Mouse (Mus musculus) ovary, postnatal 14 days (tissue): Measurements from ENCODE around the gene Mcm3.
A peak's percentile ranks its signal among the peaks of the same experiment; 100 is the strongest.
"Not testable (repeated sequence)": the region's sequence is repeated elsewhere in the genome, so short reads cannot be mapped to it uniquely, and the experiment has no call there.

Experiments used
- DNase-seq: peaks from one replicate; pipeline ENCODE4 v3.0.0; 2022; ENCODE audit warnings: low spot score

The Mcm3 gene

GRCm38 (mm10) chr1:20801682-20802390 is 18.3 kb downstream of the Mcm3 start:
- DNase-seq = peak; percentile 5

DNA sequence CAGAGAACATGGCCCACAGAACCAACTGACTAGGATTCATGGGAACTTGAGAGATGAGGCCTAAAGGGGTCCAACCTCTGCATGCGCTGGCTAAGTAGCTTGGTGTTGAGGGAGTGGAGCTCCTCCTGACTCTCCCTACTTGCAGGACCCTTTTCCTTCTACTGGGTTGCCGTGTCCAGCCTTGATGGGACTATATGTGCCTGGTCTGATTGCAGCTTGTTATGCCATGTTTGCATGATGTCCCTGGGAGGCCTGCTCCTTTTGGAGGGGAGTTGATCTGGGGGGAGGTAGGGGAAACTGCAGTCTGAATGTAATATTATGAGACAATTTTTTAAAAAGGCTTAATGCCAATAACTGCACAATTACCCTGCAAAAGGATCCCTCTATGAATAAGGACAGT is 18.8 kb downstream of the Mcm3 start:
- DNase-seq = no peak

GRCm38 (mm10) chr1:20795178-20795577 is 24.9 kb downstream of the Mcm3 start:
- DNase-seq = no peak

- DNase-seq = no peak
Measured at GRCm38 (mm10) chr1:20794760-20795159, 25.4 kb downstream of the Mcm3 start.

- DNase-seq = no peak
Measured at GRCm38 (mm10) chr1:20791414-20791813, 28.7 kb downstream of the Mcm3 start.

DNA sequence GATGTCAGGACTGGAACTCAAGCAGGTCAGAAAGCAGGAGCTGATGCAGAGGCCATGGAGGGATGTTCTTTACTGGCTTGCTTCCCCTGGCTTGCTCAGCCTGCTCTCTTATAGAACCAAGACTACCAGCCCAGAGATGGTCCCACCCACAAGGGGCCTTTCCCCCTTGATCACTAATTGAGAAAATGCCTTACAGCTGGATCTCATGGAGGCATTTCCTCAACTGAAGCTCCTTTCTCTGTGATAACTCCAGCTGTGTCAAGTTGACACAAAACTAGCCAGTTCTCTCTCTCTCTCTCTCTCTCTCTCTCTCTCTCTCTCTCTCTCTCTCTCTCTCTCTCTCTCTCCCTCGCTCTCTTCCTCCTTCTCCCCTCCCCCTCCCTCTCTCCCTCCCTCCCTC is 29.6 kb downstream of the Mcm3 start, which contains the start of gene Il17f:
TSS of gene Il17f (minus strand) at position 101 of the 400 bp plus-strand sequence.
- not testable (repeated sequence) for DNase-seq

DNA sequence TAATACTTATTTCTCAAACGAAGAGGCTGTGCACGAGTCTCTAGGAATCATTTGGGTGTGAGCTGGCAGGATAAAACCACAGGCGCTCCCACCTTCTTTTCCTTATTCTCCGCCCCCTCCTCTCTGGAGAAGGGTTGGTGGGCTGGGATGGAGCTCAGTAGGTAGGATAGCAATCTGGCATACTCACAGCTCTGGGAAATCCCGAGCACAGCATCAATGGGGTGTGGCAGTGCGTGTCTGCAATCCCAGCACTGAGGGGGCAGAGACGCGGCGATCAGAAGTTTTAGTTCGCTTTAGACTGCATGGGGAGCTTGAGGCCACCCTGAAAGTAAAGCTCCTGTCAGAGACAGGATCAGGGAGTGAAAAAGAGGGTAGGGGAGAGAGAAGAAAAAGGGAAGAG is 31.7 kb downstream of the Mcm3 start:
- no peak for DNase-seq

- no peak for DNase-seq
Measured at GRCm38 (mm10) chr1:20787046-20787445, 33.1 kb downstream of the Mcm3 start.

DNA sequence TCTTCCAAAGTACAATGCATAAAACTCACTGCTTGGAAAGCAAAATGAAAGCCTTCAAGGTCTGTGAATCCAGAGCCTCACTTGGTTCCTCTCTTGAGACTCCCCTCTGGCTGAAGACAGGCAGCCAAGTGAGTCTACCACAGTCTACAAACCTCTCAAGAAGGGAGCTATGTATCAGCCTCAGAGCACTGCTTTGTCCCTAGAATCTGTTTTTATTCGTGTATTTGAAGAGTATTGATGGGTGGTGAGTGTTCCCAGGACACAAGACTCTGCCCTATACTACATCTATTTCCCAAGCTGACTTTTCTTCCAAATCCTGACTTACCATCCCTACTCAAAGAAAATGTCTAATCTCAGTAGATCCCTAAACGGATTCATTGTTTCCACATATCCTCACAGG is 41.7 kb downstream of the Mcm3 start:
- no peak for DNase-seq

GRCm38 (mm10) chr1:20774026-20774730 is 45.9 kb downstream of the Mcm3 start:
- not testable (repeated sequence) for DNase-seq

GRCm38 (mm10) chr1:20766526-20766925 is 53.6 kb downstream of the Mcm3 start:
- DNase-seq = no peak

- no peak for DNase-seq
Measured at GRCm38 (mm10) chr1:20761411-20761810, 58.7 kb downstream of the Mcm3 start.

GRCm38 (mm10) chr1:20760331-20760730 is 59.8 kb downstream of the Mcm3 start:
- DNase-seq = no peak

GRCm38 (mm10) chr1:20759799-20760198 is 60.3 kb downstream of the Mcm3 start:
- no peak for DNase-seq

- DNase-seq = no peak
Measured at GRCm38 (mm10) chr1:20757586-20757985, 62.5 kb downstream of the Mcm3 start.

DNA sequence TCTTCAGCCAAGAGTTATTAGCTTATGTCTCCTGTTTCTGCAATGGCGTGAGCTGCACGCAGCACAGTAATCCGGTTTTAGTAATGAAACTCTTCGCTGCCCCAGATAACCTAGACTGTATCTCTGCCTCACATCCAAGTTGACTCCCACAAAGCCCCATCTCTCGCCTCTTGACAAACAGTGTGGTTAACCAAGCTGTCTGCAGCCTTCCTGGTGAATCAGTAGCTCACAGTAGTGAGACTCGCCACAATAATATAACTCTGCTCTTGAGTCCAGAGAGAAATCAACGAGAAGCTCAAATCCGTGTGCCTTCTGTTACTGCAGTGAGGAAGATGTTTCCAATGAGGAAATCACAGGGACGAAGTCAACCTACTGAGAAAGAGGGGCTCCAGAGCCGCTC is 65.7 kb downstream of the Mcm3 start:
- no peak for DNase-seq
